Mouse (Mus musculus) G1E-ER4 (cell line): Measurements from ENCODE around the gene Scd4. TPM values are rescaled to one million over a fixed set of nuclear protein-coding genes. Genes with fewer than 3 reads are reported as not detected.

Experiments
- GATA1 ChIP-seq: IDR thresholded peaks from one replicate; pipeline ENCODE4 v1.8.0; 2012; ENCODE audit warnings: low read length, inconsistent platforms
- polyA plus RNA-seq: library from polyadenylated mRNA; stranded (reverse); fragments of >175 nt; gene quantifications from 2 replicates; pipeline ENCODE4 v1.2.3, GENCODE M21; 2012

Gene Scd4
- polyA plus RNA-seq, 1 experiment = 0.48 TPM

- TF ChIP-seq GATA1 = no peak
Measured at GRCm38 (mm10) chr19:44332326-44332725, 566 bp upstream of the Scd4 start.

GRCm38 (mm10) chr19:44333991-44334390 is 1.1 kb downstream of the Scd4 start:
- TF ChIP-seq GATA1 = no peak

- no peak for TF ChIP-seq GATA1
Measured at GRCm38 (mm10) chr19:44335876-44336662, 3.2 kb downstream of the Scd4 start.

- TF ChIP-seq GATA1 = no peak
Measured at GRCm38 (mm10) chr19:44349689-44350088, 16.8 kb downstream of the Scd4 start.

- TF ChIP-seq GATA1 = no peak
Measured at GRCm38 (mm10) chr19:44351756-44352155, 18.9 kb downstream of the Scd4 start.

GRCm38 (mm10) chr19:44358700-44359099 is 25.8 kb downstream of the Scd4 start:
- TF ChIP-seq GATA1 = no peak

GRCm38 (mm10) chr19:44363529-44363928 is 30.6 kb downstream of the Scd4 start:
- TF ChIP-seq GATA1 = no peak

- TF ChIP-seq GATA1 = no peak
Measured at GRCm38 (mm10) chr19:44364029-44364428, 31.1 kb downstream of the Scd4 start.

- TF ChIP-seq GATA1 = no peak
Measured at GRCm38 (mm10) chr19:44365733-44366132, 32.8 kb downstream of the Scd4 start.

- TF ChIP-seq GATA1 = no peak
Measured at GRCm38 (mm10) chr19:44369371-44369770, 36.5 kb downstream of the Scd4 start.

GRCm38 (mm10) chr19:44370231-44370630 is 37.3 kb downstream of the Scd4 start:
- no peak for TF ChIP-seq GATA1

- TF ChIP-seq GATA1 = no peak
Measured at GRCm38 (mm10) chr19:44372969-44373368, 40.1 kb downstream of the Scd4 start.

GRCm38 (mm10) chr19:44376511-44376951 is 43.6 kb downstream of the Scd4 start:
- no peak for TF ChIP-seq GATA1

GRCm38 (mm10) chr19:44377629-44378375 is 44.9 kb downstream of the Scd4 start:
- TF ChIP-seq GATA1 = no peak

GRCm38 (mm10) chr19:44379090-44379489 is 46.2 kb downstream of the Scd4 start:
- no peak for TF ChIP-seq GATA1

- no peak for TF ChIP-seq GATA1
Measured at GRCm38 (mm10) chr19:44380065-44380464, 47.2 kb downstream of the Scd4 start.
